Mouse (Mus musculus) common myeloid progenitor, adult 5-6 weeks (primary cell): Measurements from ENCODE around the gene BC028528. TPM values are rescaled to one million over a fixed set of nuclear protein-coding genes. Genes with fewer than 3 reads are reported as not detected.
A peak's percentile ranks its signal among the peaks of the same experiment; 100 is the strongest.
"Not testable (repeated sequence)": the region's sequence is repeated elsewhere in the genome, so short reads cannot be mapped to it uniquely, and the experiment has no call there.

Experiments used
- ATAC-seq: replicated peaks from 2 replicates; pipeline ENCODE4 v1.8.0; 2016; ENCODE audit warnings: low read depth, mild to moderate bottlenecking, moderate TSS enrichment, inconsistent platforms; ENCODE audit not compliant: poor library complexity, severe bottlenecking
- total RNA-seq: library from RNA; stranded (forward); fragments of 200-1000, 187-1606 nt; gene quantifications from 2 replicates; pipeline ENCODE4 v1.2.3, GENCODE M21; 2017

The BC028528 gene
- 43.4 and 62.9 TPM in 2 replicates for total RNA-seq

DNA sequence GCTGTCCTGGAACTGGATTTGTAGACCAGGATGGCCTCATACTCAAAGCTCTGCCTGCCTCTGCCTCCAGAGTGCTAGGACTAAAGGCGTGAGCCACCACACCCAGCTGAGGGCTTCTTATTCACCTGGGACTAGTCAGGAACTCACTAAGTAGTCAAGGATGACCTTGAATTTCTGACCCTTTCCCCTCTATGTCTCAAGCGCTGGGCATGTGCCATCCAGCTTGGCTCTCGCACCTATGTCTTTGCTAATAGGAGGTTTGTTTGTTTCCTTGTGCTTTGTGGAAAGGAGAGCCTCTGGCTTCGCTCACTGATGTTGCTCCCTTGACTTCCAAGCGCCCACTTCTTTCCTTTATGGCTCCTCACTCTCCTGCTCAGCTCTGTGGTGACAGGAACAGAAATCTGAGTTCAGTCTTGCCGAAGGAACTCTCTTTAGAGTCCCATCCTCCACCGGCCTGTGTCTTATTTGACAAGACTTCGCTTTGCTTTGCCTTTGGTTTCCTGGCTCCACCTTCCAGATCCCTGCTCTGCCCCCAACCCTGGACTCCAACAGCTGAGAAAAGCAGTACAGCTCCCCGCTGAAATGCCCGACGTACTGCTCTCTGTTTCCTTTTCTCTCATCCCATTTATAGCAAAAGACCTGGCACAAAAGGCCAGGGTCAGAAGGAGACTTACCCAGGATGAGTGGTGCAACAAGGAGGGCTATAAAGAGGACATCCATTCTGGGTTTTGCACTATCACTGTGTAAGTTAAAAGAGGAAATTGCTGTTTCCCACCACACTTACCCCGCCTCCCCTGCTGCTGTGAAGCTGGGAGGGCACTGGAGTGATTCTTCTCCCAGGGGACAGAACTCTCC lies at the start of gene BC028528:
Gene BC028528 (minus strand): TSS at position 795 of the 855 bp plus-strand sequence.
- peak; percentile 61 for ATAC-seq

DNA sequence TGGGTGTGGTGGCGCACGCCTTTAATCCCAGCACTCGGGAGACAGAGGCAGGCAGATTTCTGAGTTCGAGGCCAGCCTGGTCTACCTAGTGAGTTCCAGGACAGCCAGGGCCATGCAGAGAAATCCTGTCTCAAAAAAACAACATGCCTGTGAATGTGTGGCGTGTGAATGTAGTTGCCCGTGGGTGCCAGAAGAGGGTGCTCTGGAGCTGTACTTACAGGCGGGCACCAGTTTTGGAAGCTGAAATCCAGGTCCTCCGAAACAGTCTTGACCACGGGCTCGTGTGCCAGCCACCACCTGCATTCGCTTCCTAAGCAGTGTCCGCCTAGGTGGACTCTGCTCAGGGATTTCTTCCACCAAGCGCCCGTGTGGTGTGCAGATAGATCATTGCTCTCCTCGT lies 47.0 kb upstream of the BC028528 start:
- ATAC-seq, result peak; percentile 76

DNA sequence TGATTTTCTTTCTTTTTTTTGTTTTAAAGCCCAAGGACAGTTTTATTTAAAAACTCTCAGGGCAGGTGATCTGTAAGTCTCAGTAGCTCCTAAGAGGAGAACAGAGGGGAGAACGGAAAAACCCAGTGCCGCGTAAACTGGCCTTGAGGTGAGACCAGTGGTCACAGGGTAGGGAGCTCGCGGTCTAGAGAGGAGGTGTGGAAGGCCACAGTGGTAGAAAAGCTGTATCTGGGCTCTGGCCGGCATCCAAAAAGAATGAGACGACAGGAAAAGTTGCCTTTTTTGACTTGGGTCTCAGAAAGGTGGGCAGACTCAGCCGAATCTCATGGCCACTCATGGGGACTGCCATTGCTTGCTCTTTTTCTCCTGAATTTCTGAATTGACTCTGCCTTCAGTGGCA lies 46.4 kb upstream of the BC028528 start:
- peak; percentile 55; the same call in 1 of the 2 replicates for ATAC-seq

DNA sequence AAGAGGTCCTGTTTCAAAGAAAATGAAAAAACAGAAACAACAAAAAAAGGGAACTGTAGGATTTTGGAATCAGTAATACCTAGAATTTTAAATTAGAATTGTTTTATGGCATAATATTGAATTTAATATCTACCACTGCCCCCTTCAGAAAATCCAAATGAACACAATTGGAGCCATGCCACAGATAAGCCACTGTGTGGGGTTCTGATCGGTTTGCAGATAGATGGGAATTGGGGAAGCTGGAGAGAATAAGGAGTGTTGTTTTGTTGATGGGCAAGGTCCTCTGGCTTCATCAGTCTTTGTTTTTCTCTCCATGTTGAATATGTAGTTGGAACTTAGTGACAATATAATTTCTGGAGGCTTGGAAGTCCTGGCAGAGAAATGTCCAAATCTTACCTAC lies 42.6 kb upstream of the BC028528 start:
- ATAC-seq, result no peak

DNA sequence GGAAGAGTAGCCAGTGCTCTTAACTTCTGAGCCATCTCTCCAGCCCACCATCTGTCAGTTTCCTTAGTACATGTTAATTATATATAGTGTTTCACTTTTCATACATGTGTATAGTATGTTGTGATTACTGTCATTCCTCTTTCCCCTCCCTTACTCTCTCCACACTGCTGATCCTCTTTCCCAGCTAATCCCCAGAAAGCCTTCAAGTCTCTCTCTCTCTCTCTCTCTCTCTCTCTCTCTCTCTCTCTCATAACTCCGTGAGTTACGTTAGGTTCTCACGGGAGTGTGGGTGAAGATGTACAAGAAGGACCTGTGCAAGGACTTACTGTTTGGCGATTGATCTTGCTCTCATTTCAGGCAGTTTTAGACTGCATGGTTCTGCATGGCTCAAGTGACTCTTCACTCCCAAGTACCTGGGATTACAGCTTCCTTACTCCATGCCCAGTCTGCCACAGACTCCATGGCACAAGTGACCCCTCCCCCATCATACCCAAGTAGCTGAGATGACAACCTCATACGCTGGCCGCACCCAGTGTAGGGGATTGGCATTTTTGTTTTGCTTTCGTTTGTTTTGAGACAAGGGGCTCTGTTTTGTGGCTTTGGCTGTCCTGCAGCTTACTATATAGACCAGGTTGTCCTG lies 41.4 kb upstream of the BC028528 start:
- ATAC-seq, result no peak

DNA sequence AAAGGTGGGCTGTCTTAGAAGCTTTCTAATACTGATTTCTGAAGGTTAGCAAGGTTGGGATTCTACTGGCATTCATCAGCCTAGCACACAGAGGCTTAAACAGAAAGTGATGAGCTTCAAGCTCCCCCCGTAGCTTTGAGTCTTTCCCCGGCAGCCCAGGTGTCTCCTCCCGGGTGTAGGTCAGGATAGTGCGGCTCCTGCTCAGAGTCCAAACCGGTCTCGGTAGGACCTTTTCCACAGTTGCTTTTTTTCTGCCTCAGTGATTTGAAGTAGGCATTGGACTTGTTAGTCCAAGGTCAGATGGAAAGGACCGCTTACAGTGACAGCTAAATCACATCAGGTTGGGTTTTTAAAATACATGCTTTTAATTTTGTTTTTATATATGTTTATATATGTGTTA lies 40.8 kb upstream of the BC028528 start:
- ATAC-seq, result no peak

DNA sequence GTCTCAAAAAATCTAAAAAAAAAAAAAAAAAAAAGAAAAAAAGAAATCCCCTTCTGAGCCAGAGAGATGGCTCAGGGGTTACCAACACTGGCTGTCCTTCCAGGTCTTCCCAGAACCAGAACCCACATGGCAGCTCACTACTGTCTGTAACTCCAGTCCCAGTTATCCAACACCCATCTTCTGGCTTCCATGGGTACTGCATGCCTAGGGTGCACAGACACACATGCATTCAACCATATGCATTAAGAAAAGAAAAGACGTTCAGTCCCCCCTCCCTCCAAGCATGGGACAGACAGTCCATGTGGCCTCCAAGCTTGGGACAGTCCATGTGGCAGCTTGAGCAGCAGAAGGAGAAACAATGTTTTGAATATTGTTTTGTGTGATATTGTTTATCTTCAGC lies 40.4 kb upstream of the BC028528 start:
- ATAC-seq, result no peak

DNA sequence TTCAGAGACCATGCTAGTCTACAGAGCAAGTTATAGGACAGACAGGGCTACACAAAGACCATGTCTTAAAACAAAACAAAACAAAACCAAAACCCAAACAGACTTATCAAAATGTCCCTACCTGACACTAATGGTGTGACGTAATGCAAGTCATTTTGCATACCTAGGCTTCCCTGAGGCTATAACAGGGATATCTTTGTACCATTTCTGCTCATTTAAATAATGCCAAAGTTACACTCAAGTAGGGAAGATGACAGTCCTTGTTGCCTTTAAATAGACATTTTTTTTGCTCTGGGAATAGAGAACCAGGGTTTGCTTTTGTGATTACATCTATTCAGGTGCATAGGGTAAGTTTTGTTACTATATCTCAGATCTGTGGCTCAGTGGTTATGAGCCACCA lies 39.7 kb upstream of the BC028528 start:
- ATAC-seq, result no peak

DNA sequence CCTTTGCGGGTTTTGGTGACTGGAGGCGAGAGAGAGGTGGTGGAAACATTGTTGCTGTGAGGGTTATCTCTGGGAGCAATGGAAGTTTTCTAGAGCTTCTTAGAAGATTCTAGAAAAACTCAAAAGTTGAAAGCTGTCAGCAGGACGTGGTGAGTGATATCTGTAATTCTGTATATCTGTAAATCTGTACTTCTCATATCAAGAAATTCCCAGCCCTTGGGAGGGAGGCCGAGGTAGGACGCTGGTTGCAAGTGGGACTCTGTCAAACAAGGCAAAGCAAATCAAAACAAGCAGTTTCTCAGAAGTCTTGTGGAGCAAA lies 38.6 kb upstream of the BC028528 start:
- no peak for ATAC-seq

DNA sequence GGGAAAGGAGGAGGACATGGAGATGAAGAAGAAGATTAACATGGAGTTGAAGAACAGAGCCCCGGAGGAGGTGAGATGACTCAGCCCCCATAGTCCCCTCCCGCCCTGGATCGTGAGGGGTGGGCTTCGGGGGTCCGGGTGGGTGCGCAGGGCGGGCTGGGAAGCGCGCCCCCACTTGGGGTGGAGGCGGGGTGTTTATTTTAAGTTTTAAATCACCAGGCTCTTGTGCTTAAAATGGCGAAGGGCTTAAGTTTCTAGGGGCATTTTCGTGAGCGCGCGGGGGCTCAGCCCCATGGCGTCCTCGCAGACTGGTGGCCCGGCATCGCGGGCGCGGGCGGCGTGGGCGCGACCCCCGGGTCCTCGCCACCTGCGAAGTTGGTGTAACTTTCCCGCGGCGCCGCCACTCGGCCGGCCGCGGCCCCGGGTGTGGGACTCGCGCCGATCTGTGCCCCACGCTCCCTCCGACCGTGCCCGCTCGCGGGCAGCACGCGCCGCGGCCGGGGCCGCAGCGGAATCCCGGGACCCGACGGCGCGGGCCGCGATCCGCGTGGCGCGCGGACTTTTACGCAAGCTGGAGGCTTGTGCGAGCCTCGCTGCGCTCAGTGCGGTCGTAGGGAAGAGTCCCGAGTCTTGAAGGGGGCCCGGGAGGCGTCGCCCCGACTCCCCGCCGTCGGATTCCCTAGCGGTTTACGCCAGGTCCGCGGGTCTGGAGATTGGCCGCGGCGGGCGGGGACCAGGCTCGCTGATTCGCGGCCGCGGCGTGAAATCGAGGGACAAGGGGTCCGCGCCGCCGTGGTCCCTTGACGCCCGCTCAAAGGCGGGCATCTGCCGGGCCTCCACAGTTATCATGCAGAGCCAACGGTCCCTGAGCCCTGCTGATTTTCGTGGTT lies 38.0 kb upstream of the BC028528 start:
- ATAC-seq, result peak; percentile 3; the same call in 1 of the 2 replicates

DNA sequence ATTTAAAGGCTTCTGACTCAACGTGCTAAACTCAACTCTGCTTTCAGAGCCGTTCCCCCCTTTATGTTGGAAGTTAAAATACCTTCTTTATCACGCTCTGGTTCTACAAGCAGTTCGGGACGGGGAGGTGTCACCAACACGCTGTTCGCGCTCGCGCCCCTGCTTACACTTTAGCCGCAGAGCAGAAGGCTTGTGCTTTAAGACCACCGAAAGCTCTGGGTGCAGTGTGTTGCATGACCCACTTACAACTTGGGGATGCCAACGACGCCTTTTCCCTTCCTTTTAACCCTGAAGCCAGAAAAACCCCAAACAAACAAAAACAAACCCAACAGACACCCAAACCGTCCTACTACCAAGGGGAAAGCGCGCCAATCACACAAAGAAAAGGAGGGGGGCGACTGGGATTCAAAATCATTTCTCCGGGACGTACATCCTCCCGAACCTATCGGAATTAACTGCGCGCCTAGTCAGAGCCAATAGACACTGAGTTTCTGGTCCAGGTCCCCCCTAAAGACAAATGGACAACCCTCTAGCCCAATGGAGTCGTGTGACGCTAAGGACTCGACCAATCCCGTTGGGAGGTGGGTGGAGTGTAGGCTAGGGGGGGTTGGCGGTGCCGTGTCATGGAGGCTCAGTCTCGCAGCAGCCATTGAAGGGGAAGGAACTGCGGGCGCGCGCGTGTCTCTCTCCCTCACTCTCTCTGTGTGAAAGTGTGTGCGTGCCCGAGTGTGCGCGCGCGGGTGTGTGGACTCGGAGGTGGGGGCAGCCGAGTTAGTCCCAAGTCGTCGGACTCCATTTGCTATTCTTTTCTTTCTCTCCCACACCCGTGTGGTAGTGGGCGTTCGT lies 37.1 kb upstream of the BC028528 start, which contains the start of gene Anp32e:
Gene Anp32e (plus strand): TSS at position 589 of the 846 bp plus-strand sequence.
- ATAC-seq, result peak; percentile 94

DNA sequence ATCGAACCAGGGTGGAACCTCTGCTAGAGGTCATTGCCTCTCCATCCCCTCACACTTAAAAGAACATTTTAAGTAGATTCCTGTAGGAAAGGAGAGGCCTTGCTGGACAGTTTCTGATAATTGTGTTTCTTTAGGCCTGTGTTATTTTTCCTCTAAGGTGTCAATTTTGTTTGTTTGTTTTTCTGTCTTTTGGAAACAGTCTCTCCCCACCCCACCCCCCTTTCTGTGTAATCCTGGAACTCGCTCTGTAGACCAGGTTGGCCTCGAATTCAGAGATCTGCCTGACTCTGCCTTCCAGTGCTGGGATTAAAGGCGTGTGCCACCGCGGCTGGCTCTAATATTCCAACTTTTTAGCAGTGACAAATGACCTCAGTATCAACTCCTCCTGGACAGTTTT lies 36.5 kb upstream of the BC028528 start:
- no peak for ATAC-seq

DNA sequence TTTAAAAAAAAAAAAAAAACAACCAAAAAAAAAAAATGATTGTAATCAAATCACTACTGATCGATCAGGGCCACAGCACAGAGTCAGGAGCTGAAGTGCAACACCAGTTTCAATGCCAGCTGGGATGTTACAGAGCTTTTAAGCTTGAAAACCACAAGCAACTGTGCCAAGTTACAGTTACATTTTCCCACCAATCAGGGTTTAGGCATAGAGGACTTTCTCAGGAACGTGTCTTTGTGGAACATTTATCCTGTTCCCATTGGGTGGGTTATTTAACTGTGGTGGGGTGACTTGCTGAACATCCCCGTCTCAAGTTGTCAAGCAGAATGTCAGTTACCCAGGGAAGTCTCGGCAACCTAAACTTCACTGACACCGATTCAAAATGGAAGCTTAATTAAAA lies 33.3 kb upstream of the BC028528 start:
- ATAC-seq, result no peak

DNA sequence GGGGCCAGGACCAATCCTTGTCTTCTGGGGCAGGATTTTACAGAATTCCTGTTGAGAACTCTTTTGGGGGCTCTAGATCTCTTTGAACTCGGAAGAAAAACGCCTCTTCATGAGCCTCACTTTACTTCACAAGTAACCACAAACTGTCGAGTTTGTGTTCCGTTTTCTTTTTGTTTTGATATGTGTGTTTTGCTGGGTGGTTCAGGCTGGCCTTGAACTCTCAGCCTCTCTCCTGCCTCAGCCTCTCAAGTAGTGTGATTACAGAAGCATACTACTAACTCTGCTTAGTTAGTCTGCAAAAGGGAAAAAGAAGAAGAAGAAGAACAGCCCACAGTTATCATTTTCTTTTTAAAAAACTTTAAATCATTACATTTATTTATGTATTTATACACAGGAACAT lies 32.4 kb upstream of the BC028528 start:
- no peak for ATAC-seq

DNA sequence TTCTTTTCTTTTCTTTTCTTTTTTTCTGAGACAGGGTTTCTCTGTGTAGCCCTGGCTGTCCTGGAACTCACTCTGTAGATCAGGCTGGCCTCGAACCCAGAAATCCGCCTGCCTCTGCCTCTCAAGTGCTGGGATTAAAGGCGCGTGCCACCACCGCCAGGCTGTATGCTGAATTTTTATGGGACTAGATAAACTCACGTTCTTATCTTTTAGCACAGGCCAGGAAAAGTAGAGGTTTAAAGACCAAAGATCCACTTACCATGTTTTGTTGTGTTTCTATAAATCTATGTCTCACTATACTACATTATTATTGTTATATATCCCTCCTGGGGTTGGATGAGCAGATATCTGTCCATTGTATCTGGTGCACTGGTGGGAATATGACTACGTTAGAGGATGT lies 31.6 kb upstream of the BC028528 start:
- not testable (repeated sequence) for ATAC-seq

DNA sequence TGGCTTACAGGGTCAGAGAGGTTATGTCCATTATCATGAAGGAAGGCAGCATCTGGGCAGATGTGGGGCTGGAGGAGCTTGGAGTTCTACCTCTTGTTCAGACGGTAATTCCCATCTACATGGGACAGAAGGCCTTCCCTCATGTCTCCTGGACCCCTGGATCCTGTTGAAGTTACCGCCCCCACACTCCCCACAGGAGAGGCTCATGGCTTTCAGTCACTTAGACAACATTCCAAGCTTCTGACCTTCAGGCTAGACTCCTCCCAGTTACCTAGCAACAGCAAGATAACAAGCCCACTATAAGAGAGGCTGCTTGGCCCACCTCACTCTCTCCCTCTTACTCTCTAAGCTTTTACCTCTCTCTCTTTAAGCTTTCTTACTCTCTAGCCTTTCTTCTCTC lies 28.7 kb upstream of the BC028528 start:
- not testable (repeated sequence) for ATAC-seq

DNA sequence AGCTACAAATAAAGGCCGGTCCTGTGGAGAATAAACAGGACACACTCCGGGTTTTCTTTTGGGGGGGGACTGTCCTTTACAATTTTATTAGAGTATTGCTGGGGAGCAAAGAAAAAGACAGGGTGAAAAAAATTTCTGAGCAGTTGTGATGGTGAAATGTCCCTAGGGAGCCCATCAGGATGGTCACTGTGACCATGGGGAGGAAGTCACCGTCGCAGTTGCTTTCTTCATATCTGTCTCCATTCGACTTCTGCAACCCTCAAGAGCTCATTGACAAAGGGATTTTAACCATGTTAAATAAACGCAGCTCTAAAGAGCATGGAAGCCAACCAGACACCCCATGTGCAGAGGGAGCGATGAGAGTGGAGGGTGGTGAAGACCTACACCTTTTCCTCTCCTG lies 25.0 kb upstream of the BC028528 start:
- no peak for ATAC-seq

DNA sequence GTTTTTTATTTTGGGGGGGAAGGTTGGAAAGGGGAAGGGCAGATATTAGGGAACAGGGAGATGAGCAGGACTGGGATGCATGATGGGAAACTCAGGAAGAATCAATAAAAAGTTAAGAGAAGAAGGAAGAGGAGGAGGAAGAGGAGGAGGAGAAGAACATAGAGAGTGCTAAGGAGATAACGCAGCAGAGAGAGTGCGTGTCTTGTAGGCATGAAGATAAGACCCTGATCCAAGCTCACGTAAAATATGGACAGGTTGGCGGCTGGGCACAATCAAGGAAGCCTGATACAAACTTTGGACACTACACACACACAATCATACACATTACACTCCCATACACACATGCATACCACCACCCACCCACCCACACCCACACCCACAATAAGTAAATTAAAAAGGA lies 22.9 kb upstream of the BC028528 start:
- ATAC-seq, result no peak

DNA sequence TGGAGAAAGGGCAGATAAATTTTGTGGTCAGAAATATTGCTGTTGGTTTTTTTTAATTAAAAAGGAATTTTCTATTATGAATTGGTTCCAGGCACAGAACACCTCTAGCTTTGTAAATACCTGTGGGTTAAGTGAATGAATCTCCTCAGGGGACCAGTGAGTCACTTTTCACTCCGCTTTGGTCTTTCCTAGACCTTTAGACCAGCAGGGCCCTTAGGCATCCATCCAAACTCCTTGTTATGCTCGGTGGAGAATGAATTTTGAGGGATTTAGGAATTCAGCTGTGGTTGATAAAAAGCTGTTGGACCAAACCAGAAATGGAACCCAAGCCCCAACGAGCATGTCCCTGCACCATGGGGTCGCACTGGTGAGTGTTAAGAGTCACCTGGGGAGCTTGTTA lies 15.8 kb upstream of the BC028528 start:
- ATAC-seq, result no peak

DNA sequence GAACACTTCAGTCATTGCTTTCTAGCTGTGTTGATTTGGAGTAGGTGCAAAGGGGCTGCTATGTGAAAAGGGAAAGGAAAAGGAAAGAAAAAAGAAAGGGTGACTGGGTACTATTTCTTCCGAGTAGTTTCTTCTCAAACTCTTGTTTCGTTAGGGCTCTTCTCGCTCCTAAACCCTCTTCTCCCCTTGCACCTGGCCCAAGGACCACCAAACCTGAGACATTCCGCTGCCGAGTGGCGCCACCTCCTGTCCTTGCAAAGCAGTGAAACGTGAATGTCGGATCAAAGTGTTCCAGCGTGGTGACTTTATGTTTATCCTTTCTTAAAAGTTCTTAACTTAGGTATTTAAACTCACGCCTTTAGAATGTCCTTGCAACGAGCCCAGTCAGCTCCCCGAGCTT lies 15.1 kb upstream of the BC028528 start:
- peak; percentile 53; the same call in 1 of the 2 replicates for ATAC-seq
